Mouse (Mus musculus): Measurements from ENCODE around the gene Rcor1. TPM values are rescaled to one million over a fixed set of nuclear protein-coding genes. Genes with fewer than 3 reads are reported as not detected.

Gene Rcor1
- polyA plus RNA-seq, 1 experiment from 2014 or later, result 8.8 TPM

- no peak for ATAC-seq (ENCODE audit: low read depth)
- Histone ChIP-seq H3K4me1 (replicated peaks; ENCODE audit: control insufficient read depth, insufficient read depth, low read length) (peaks cover 14% of the 10 kb centered on the region), H3K9me3 (ENCODE audit: control insufficient read depth, low read length) (no peaks in the 10 kb centered on the region), H3K4me2 (ENCODE audit: low read depth, low read length) (no peak overlapping the region), H3K4me3 (ENCODE audit: low read length) (no peak overlapping the region), H3K9ac (ENCODE audit: low read length) (no peak overlapping the region), H3K27me3 (ENCODE audit: control insufficient read depth, insufficient read depth, low read depth, low read length) (no peaks in the 10 kb centered on the region; the same call in 1 of the 2 replicates), H3K36me3 (ENCODE audit: control insufficient read depth, insufficient read depth, low read length) (no peaks in the 10 kb centered on the region), H3K27ac (ENCODE audit: low read length) (no peak overlapping the region)
- WGBS, result 33% methylated on average over 9 of the region's 9 CpGs
Observed at GRCm38 (mm10) chr12:111145269-111145668, 106.1 kb downstream of the Rcor1 start.

DNA sequence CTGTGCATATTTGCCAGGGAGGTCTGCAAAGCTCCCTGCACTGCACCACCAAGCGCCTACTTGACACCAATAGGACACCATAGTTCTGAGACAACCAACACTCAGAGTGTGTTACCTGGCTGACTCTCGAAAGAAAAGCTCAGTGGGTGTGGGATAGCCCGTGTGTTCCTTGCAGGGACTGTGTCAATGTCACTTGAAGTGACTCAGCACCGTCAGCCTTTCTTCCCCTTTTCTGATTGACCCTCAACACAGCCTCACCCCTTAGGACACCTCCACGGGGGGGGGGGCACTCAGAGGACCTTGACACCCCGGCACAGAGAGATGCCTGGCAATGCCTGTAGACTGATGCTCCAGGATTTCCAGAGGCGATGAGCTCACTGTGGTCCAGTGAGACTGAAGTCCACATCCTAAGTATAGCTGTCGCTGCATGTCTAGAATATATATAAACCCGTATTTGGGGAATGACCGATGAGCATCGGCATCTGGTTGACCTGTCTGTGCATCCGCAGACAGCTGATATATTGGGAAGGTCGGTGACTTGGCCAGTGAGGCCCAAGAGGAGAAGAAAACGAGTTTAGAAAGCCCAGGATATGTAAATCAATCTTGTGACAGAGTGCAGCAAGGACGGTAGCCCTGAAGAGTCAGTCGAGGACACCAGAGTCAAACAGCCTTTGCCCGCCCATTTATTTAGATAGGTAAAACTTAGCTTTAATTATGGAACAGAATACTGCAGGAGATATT, 110.5 kb downstream of the Rcor1 start:
- no peak overlapping the region for H3K4me2 ChIP-seq (ENCODE audit: low read depth, low read length)

DNA sequence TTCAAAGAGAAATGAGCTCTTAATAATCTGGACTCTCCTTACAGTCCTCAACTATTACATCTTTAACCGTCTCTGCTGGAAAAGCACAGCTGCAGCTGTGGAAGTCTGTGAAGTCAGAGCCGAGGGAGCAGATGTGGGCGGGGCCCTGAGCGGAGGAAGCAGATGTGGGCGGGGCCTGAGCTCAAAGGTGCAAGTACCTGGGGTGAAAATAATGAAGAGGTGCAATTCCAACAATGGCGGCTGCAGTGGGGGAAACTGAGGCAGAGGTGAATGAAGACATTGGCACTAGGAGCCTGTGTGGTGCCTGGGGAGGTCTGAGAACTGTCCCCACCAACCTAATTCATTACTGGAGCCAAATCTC, 111.1 kb downstream of the Rcor1 start:
- no peak for ATAC-seq (ENCODE audit: low read depth)
- no peak overlapping the region for H3K4me3 ChIP-seq (ENCODE audit: low read length)
- 1% methylated on average over 6 of the region's 6 CpGs for WGBS

More for the DNA sequence above, 110.5 kb downstream of the Rcor1 start:
- no peak overlapping the region for H3K27ac ChIP-seq (ENCODE audit: low read length)
- no peak overlapping the region for H3K4me3 ChIP-seq (ENCODE audit: low read length)
- no peaks in the 10 kb centered on the region for H3K9me3 ChIP-seq (ENCODE audit: control insufficient read depth, low read length)
- peaks cover 6% of the 10 kb centered on the region for H3K4me1 ChIP-seq (replicated peaks; ENCODE audit: control insufficient read depth, insufficient read depth, low read length)
- 52% methylated on average over 17 of the region's 17 CpGs for WGBS
- H3K9ac ChIP-seq (ENCODE audit: low read length), result no peak overlapping the region
- no peaks in the 10 kb centered on the region; the same call in 1 of the 2 replicates for H3K27me3 ChIP-seq (ENCODE audit: control insufficient read depth, insufficient read depth, low read depth, low read length)
- ATAC-seq (ENCODE audit: low read depth), result no peak
- H3K36me3 ChIP-seq (ENCODE audit: control insufficient read depth, insufficient read depth, low read length), result no peaks in the 10 kb centered on the region

GRCm38 (mm10) chr12:111151422-111152156, 112.4 kb downstream of the Rcor1 start:
- H3K4me1 ChIP-seq (replicated peaks; ENCODE audit: control insufficient read depth, insufficient read depth, low read length), result peaks cover 6% of the 10 kb centered on the region
- no peaks in the 10 kb centered on the region; the same call in 1 of the 2 replicates for H3K27me3 ChIP-seq (ENCODE audit: control insufficient read depth, insufficient read depth, low read depth, low read length)
- H3K36me3 ChIP-seq (ENCODE audit: control insufficient read depth, insufficient read depth, low read length), result no peaks in the 10 kb centered on the region
- WGBS, result 72% methylated on average over 5 of the region's 5 CpGs
- H3K9ac ChIP-seq (ENCODE audit: low read length), result no peak overlapping the region
- H3K9me3 ChIP-seq (ENCODE audit: control insufficient read depth, low read length), result no peaks in the 10 kb centered on the region
- H3K27ac ChIP-seq (ENCODE audit: low read length), result no peak overlapping the region
- H3K4me2 ChIP-seq (ENCODE audit: low read depth, low read length), result no peak overlapping the region
- H3K4me3 ChIP-seq (ENCODE audit: low read length), result no peak overlapping the region
- no peak for ATAC-seq (ENCODE audit: low read depth)

More for the DNA sequence above, 111.1 kb downstream of the Rcor1 start:
- Histone ChIP-seq H3K4me1 (replicated peaks; ENCODE audit: control insufficient read depth, insufficient read depth, low read length) (peaks cover 6% of the 10 kb centered on the region), H3K27me3 (ENCODE audit: control insufficient read depth, insufficient read depth, low read depth, low read length) (no peaks in the 10 kb centered on the region; the same call in 1 of the 2 replicates), H3K9ac (ENCODE audit: low read length) (no peak overlapping the region), H3K27ac (ENCODE audit: low read length) (no peak overlapping the region), H3K4me2 (ENCODE audit: low read depth, low read length) (no peak overlapping the region), H3K9me3 (ENCODE audit: control insufficient read depth, low read length) (no peaks in the 10 kb centered on the region), H3K36me3 (ENCODE audit: control insufficient read depth, insufficient read depth, low read length) (no peaks in the 10 kb centered on the region)

DNA sequence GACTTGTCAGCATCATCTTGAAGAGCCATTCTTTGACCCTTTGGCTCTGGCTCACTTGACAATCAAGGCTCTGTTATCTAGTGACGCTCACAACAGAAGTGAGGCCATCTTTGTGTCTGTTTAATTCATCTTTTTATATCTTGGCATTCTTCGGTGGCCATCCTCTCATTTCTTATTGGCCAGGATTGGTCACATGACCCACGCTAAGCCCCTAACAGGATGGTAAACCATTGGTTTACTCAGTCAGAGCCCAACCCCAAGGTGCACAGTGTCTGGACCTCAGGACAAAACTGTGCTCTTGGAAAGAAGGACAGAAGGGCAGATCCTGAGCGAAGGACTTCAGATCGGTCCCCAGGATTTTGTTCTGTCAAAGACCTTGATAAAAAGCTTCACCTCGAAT, 113.4 kb downstream of the Rcor1 start:
- Histone ChIP-seq H3K4me1 (replicated peaks; ENCODE audit: control insufficient read depth, insufficient read depth, low read length) (peaks cover 6% of the 10 kb centered on the region), H3K27me3 (ENCODE audit: control insufficient read depth, insufficient read depth, low read depth, low read length) (no peaks in the 10 kb centered on the region), H3K9ac (ENCODE audit: low read length) (no peak overlapping the region), H3K4me2 (ENCODE audit: low read depth, low read length) (no peak overlapping the region), H3K9me3 (ENCODE audit: control insufficient read depth, low read length) (no peaks in the 10 kb centered on the region), H3K4me3 (ENCODE audit: low read length) (no peak overlapping the region), H3K36me3 (ENCODE audit: control insufficient read depth, insufficient read depth, low read length) (no peaks in the 10 kb centered on the region), H3K27ac (ENCODE audit: low read length) (no peak overlapping the region)
- no peak for ATAC-seq (ENCODE audit: low read depth)
- 83% methylated on average over 6 of the region's 6 CpGs for WGBS

GRCm38 (mm10) chr12:111152981-111153710, 114.0 kb downstream of the Rcor1 start:
- Histone ChIP-seq H3K27me3 (ENCODE audit: control insufficient read depth, insufficient read depth, low read depth, low read length) (no peaks in the 10 kb centered on the region), H3K9me3 (ENCODE audit: control insufficient read depth, low read length) (no peaks in the 10 kb centered on the region), H3K4me2 (ENCODE audit: low read depth, low read length) (no peak overlapping the region), H3K36me3 (ENCODE audit: control insufficient read depth, insufficient read depth, low read length) (no peaks in the 10 kb centered on the region), H3K4me1 (replicated peaks; ENCODE audit: control insufficient read depth, insufficient read depth, low read length) (peaks cover 6% of the 10 kb centered on the region), H3K27ac (ENCODE audit: low read length) (no peak overlapping the region), H3K4me3 (ENCODE audit: low read length) (no peak overlapping the region), H3K9ac (ENCODE audit: low read length) (no peak overlapping the region)
- 56% methylated on average over 7 of the region's 7 CpGs for WGBS
- ATAC-seq (ENCODE audit: low read depth), result no peak

DNA sequence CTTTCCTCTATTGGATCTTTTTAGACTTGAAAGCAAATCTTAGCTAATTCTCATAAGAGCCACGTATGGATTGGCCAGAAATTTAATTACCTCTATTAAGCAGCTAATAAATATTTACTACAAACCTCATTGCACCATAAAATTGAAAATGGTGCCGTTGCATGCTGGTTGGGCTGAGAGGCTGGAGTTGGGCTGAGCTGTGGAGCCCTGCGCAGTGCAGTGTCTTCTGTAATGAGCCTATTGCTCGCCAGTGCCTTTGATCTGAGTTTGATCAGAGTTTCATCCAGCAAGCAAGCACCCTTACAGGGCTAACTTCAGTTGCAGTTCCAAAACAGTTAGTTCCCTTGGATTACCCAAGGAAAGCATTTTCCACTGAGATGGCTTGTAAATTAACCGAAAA, 114.8 kb downstream of the Rcor1 start:
- no peaks in the 10 kb centered on the region for H3K36me3 ChIP-seq (ENCODE audit: control insufficient read depth, insufficient read depth, low read length)
- no peak overlapping the region for H3K4me2 ChIP-seq (ENCODE audit: low read depth, low read length)
- H3K9ac ChIP-seq (ENCODE audit: low read length), result no peak overlapping the region
- WGBS, result 53% methylated on average over 5 of the region's 5 CpGs
- no peaks in the 10 kb centered on the region for H3K9me3 ChIP-seq (ENCODE audit: control insufficient read depth, low read length)
- peak; percentile 41; the same call in 1 of the 2 replicates for ATAC-seq (ENCODE audit: low read depth)
- no peaks in the 10 kb centered on the region for H3K27me3 ChIP-seq (ENCODE audit: control insufficient read depth, insufficient read depth, low read depth, low read length)
- peaks cover 6% of the 10 kb centered on the region for H3K4me1 ChIP-seq (replicated peaks; ENCODE audit: control insufficient read depth, insufficient read depth, low read length)
- H3K4me3 ChIP-seq (ENCODE audit: low read length), result no peak overlapping the region
- no peak overlapping the region for H3K27ac ChIP-seq (ENCODE audit: low read length)

GRCm38 (mm10) chr12:111154641-111155040, 115.5 kb downstream of the Rcor1 start:
- Histone ChIP-seq H3K4me2 (ENCODE audit: low read depth, low read length) (no peak overlapping the region), H3K36me3 (ENCODE audit: control insufficient read depth, insufficient read depth, low read length) (no peaks in the 10 kb centered on the region), H3K27ac (ENCODE audit: low read length) (no peak overlapping the region), H3K4me3 (ENCODE audit: low read length) (no peak overlapping the region), H3K27me3 (ENCODE audit: control insufficient read depth, insufficient read depth, low read depth, low read length) (no peaks in the 10 kb centered on the region), H3K9me3 (ENCODE audit: control insufficient read depth, low read length) (no peaks in the 10 kb centered on the region), H3K9ac (ENCODE audit: low read length) (no peak overlapping the region), H3K4me1 (replicated peaks; ENCODE audit: control insufficient read depth, insufficient read depth, low read length) (peaks cover 8% of the 10 kb centered on the region)
- WGBS, result 76% methylated on average over 6 of the region's 6 CpGs
- no peak for ATAC-seq (ENCODE audit: low read depth)

GRCm38 (mm10) chr12:111155756-111156155, 116.6 kb downstream of the Rcor1 start:
- H3K4me1 ChIP-seq (replicated peaks; ENCODE audit: control insufficient read depth, insufficient read depth, low read length), result peaks cover 14% of the 10 kb centered on the region
- H3K4me3 ChIP-seq (ENCODE audit: low read length), result no peak overlapping the region
- no peak overlapping the region for H3K27ac ChIP-seq (ENCODE audit: low read length)
- H3K9ac ChIP-seq (ENCODE audit: low read length), result no peak overlapping the region
- no peak for ATAC-seq (ENCODE audit: low read depth)
- H3K36me3 ChIP-seq (ENCODE audit: control insufficient read depth, insufficient read depth, low read length), result no peaks in the 10 kb centered on the region
- no peaks in the 10 kb centered on the region for H3K27me3 ChIP-seq (ENCODE audit: control insufficient read depth, insufficient read depth, low read depth, low read length)
- 82% methylated on average over 1 of the region's 1 CpGs for WGBS
- H3K4me2 ChIP-seq (ENCODE audit: low read depth, low read length), result no peak overlapping the region
- no peaks in the 10 kb centered on the region for H3K9me3 ChIP-seq (ENCODE audit: control insufficient read depth, low read length)

All from lung, embryonic 16.5 days (tissue).